Mouse (Mus musculus) heart, embryonic 12.5 days (tissue): ENCODE results near the gene Ptgis. TPM values are rescaled to one million over a fixed set of nuclear protein-coding genes. Genes with fewer than 3 reads are reported as not detected.

ENCODE experiments used
- ATAC-seq: fragments of 200-750 bp; cut with Nextera tagmentation; 2 replicates; pipeline ENCODE4 v1.8.0; 2017; ENCODE audit warnings: moderate TSS enrichment, moderate library complexity; ENCODE audit not compliant: insufficient number of reproducible peaks, low FRiP score
- H3K27ac ChIP-seq: fragments of 300-500 bp; sonication (generic); 2 replicates; pipeline ENCODE4 v1.5.1; 2016; ENCODE audit warnings: mild to moderate bottlenecking, moderate library complexity; ENCODE audit not compliant: poor library complexity, severe bottlenecking
- H3K27me3 ChIP-seq: fragments of 300-500 bp; sonication (generic); replicated peaks from 2 replicates; pipeline ENCODE4 v1.6.1; 2016; ENCODE audit warnings: mild to moderate bottlenecking, moderate library complexity
- H3K36me3 ChIP-seq: fragments of 300-500 bp; sonication (generic); 2 replicates; pipeline ENCODE4 v1.6.1; 2016; ENCODE audit warnings: mild to moderate bottlenecking, moderate library complexity
- H3K4me1 ChIP-seq: fragments of 300-500 bp; sonication (generic); replicated peaks from 2 replicates; pipeline ENCODE4 v1.6.1; 2016; ENCODE audit warnings: mild to moderate bottlenecking
- H3K4me2 ChIP-seq: fragments of 300-500 bp; sonication (generic); 2 replicates; pipeline ENCODE4 v1.6.1; 2016; ENCODE audit warnings: mild to moderate bottlenecking, moderate library complexity
- H3K4me3 ChIP-seq: fragments of 300-500 bp; sonication (generic); 2 replicates; pipeline ENCODE4 v1.5.1; 2016; ENCODE audit warnings: mild to moderate bottlenecking
- H3K9ac ChIP-seq: fragments of 300-500 bp; sonication (generic); 2 replicates; pipeline ENCODE4 v1.6.1; 2016; ENCODE audit warnings: mild to moderate bottlenecking, moderate library complexity
- H3K9me3 ChIP-seq: fragments of 300-500 bp; sonication (generic); replicated peaks from 2 replicates; pipeline ENCODE4 v1.6.1; 2016; ENCODE audit warnings: mild to moderate bottlenecking, moderate library complexity
- WGBS: fragments of 180-500 bp; shearing (Covaris S2); methylation state at CpG from one replicate; pipeline ENCODE4 v1.1.7; 2016; 5-methylcytosine and 5-hydroxymethylcytosine counted together
- polyA plus RNA-seq: library from polyadenylated mRNA; unstranded; fragments of >200 nt; fragmentation: Nextera tagmentation; extraction: Ambion mirVana; gene quantifications from 2 replicates; pipeline ENCODE4 v1.2.1, GENCODE M21; 2016

Ptgis gene
- polyA plus RNA-seq, 1 experiment from 2014 or later = 22.9 TPM

DNA sequence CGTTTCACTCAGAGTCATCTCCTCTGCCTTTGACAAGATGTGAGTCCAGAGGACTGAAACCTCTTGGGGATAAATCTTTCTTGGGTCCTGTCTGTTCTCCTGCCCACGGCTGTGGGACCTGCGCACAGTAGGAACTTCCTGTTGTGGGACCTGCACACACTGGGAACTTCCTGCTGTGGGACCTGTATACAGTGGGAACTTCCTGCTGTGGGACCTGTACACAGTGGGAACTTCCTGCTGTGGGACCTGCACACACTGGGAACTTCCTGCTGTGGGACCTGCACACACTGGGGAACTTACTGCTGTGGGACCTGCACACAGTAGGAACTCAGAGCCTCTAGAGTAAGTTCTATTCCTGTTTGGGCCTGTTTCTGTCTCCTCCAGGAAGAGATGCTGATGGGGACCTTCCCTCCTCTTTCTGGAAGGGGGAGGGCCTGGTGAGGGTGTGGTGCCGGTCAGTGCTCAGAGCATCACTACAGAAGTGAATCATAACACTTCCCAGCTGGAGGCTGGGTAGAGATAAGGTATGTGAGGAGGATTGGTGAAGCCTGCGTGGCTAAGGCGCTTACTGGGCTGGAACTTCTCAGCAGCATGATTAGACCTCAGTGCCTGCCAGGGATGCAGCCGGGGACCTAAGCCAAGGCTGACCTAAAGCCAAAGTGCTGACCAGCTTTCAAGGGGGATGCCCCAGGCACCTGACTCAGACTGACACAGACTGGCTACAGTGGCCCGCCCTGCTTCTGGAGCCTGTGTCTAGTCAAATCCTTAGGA, 22.8 kb upstream of the Ptgis start:
- WGBS = 56% methylated on average over 8 of the region's 8 CpGs
- H3K9me3 ChIP-seq = no peaks in the 10 kb centered on the region
- H3K27me3 ChIP-seq = no peaks in the 10 kb centered on the region
- no peak overlapping the region for H3K4me2 ChIP-seq
- peaks cover 18% of the 10 kb centered on the region for H3K4me1 ChIP-seq
- ATAC-seq = no peak
- no peak overlapping the region for H3K9ac ChIP-seq
- H3K27ac ChIP-seq = peak overlapping the region; percentile 2; the same call in 1 of the 2 replicates
- no peak overlapping the region for H3K4me3 ChIP-seq
- H3K36me3 ChIP-seq = no peaks in the 10 kb centered on the region

DNA sequence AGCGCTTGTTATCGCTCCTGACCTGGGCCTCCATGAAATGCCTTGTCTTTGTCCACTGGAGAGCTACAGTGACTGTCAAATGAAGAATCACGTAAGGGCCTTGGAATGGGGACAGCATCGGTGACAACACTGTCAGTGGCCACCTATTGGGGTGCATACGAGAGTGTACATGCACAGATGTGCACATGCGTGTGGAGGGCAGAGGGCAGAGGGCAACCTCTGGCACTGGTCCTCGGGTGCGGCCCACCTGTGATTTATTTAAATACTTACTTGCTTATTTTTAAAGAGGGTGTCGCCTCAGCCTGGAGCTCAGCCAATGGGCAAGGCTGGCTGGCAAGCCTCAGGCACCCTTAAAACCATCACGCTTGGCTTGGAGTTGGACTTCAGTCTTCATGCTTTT, 22.0 kb upstream of the Ptgis start:
- Histone ChIP-seq H3K4me1 (peaks cover 10% of the 10 kb centered on the region; the same call in 1 of the 2 replicates), H3K4me2 (no peak overlapping the region), H3K9me3 (no peaks in the 10 kb centered on the region), H3K9ac (no peak overlapping the region), H3K36me3 (no peaks in the 10 kb centered on the region), H3K4me3 (no peak overlapping the region), H3K27me3 (no peaks in the 10 kb centered on the region), H3K27ac (no peak overlapping the region)
- ATAC-seq = no peak
- 89% methylated on average over 10 of the region's 10 CpGs for WGBS

DNA sequence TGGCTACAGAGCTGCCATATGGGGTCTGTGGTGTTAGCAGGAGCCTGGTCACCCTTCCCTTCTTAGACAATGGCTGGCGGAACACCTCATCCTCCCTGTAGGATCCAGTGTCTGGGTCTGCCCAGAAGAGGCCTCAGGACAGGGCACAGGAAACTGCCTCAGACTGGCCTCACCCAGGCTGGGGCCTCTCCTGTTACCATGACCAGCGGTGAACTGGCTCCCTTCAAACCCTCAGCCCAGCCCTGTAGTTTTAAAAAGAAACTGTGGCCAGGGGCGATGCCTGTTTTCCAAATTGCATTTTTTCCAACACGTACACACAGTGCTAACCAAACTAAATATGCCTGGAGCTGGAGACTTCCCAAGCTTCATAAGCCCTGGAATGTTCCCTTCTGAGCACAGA, 20.7 kb upstream of the Ptgis start:
- H3K27ac ChIP-seq = no peak overlapping the region
- ATAC-seq = no peak
- no peak overlapping the region for H3K4me3 ChIP-seq
- WGBS = 69% methylated on average over 4 of the region's 4 CpGs
- no peaks in the 10 kb centered on the region for H3K9me3 ChIP-seq
- no peaks in the 10 kb centered on the region for H3K27me3 ChIP-seq
- no peak overlapping the region for H3K9ac ChIP-seq
- H3K4me2 ChIP-seq = no peak overlapping the region
- H3K4me1 ChIP-seq = peaks cover 9% of the 10 kb centered on the region; the same call in 1 of the 2 replicates
- no peaks in the 10 kb centered on the region for H3K36me3 ChIP-seq

DNA sequence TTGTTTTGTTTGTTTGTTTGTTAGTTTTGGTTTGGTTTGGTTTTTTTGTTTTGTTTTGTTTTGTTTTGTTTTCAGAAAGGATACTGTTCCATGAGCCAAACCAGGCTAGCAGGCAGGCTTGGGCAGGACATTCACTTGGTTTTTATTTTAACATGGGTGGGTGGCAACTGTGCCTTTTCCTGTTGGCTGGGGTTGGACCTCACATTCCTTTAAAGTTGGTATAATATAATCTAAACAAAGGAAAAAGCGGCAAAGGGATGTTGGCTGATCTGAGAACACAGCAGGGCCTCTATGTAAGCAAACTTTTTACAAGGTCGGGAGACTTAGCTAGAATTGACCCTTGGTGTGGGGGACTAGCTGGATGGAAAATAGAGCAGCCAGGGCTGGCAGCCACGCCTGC, 17.4 kb upstream of the Ptgis start:
- 51% methylated on average over 3 of the region's 3 CpGs for WGBS
- Histone ChIP-seq H3K36me3 (no peaks in the 10 kb centered on the region), H3K9me3 (no peaks in the 10 kb centered on the region), H3K4me2 (no peak overlapping the region), H3K27me3 (no peaks in the 10 kb centered on the region), H3K9ac (no peak overlapping the region), H3K4me1 (peaks cover 24% of the 10 kb centered on the region), H3K4me3 (no peak overlapping the region), H3K27ac (no peak overlapping the region)
- no peak for ATAC-seq

DNA sequence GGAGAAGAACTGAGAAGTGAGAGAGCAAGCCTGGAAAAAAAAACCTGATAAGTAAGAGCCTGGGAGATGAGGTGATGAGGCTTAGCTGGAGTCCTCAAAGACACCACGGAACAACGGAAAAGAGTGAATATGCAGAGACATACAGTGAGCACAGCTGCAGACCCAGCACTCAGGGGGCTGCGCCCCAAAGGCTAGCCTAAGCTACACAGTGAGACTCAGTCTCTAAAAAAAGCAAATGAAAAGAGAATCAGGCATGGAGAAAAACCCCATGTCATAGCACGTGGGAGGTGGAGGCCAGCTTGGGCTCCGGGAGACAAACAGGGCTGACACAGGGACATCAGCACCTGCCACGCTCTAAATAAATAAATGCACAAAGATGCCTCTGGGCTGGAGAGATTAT, 14.4 kb upstream of the Ptgis start:
- Histone ChIP-seq H3K9me3 (no peaks in the 10 kb centered on the region), H3K36me3 (no peaks in the 10 kb centered on the region), H3K9ac (no peak overlapping the region), H3K27me3 (no peaks in the 10 kb centered on the region), H3K27ac (peak overlapping the region; percentile 57), H3K4me1 (peaks cover 42% of the 10 kb centered on the region), H3K4me3 (no peak overlapping the region), H3K4me2 (no peak overlapping the region)
- whole genome bisulfite sequencing = 41% methylated on average over 6 of the region's 6 CpGs
- no peak for ATAC-seq

DNA sequence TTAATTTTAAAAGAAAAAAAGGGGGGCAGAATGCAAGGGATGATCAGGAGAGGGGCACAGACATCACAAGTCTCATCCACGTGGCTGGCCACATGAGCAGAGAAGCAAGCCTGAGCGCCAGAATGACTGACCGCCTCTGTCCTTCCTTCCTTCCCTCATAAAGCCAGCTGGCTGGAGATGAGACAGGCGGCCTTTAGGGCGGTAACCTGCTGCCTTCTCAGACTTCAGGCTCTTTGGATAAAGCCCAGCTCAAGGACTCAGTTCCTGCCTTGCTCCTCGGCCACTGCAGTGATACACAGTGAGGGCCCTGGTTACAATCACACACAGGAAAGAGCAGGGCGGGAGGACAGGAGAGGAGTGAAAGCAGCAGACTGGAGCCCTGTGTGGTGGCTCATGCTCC, 13.8 kb upstream of the Ptgis start:
- Histone ChIP-seq H3K27ac (peak overlapping the region; percentile 57), H3K36me3 (no peaks in the 10 kb centered on the region), H3K27me3 (no peaks in the 10 kb centered on the region), H3K4me3 (no peak overlapping the region), H3K9me3 (no peaks in the 10 kb centered on the region), H3K4me1 (peaks cover 46% of the 10 kb centered on the region), H3K4me2 (no peak overlapping the region), H3K9ac (no peak overlapping the region)
- WGBS = 34% methylated on average over 7 of the region's 7 CpGs
- ATAC-seq = peak; percentile 79

DNA sequence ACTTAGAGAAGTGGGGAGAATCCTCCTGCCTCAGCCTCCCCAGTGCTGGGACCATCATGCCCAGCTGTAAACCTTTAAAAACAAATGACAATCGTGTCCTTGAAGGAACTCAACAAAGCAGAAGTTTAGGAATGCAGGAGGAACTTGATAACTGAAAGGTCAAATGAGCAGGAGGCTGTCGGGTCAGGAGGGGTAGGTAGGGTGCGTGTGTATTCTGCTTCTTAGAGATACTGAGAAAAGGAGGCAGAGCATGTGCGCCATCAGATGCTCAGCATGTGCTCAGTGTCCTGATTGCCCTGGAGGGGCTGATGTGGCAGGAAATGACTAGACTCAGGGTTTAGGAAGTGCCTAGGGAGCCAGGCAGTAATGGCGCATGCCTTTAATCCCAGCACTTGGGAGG, 13.1 kb upstream of the Ptgis start:
- H3K27ac ChIP-seq = 0 out of 2 replicates have a peak overlapping the region, but pooled peaks have one; percentile 31

DNA sequence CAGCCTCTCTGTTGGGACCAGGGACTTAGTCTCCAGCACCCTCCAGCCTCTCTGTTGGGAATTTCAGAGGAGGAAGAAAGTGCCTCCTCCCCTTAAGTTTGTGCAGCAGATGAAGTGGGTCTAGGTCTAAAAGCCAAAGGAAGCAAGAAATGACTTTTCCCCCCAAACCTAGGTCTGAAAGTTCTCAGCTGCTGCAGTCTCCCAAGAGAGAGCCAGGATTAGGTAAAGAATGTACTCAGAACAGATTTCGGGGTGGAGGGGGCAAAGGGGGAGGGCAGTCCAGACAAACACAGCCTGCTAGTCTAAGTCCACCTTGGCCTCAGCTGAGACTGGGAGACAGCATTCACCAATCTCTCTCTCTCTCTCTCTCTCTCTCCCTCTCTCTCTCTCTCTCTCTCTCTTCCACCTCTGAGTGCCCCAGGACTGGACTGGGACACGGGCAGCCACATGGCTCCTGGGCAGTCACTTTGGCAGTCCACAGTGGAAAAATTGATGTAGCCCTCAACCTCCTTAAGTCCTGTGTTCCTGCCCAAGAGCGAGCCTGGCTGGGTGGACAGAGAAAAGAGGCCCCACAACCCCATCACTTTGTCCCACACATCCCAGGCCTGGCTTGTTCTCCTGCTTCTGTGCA, 11.8 kb upstream of the Ptgis start:
- H3K4me1 ChIP-seq = peaks cover 46% of the 10 kb centered on the region
- no peaks in the 10 kb centered on the region for H3K36me3 ChIP-seq
- H3K4me2 ChIP-seq = no peak overlapping the region
- WGBS = 30% methylated on average over 3 of the region's 3 CpGs
- H3K9me3 ChIP-seq = no peaks in the 10 kb centered on the region
- peak overlapping the region; percentile 36; the same call in 1 of the 2 replicates for H3K27ac ChIP-seq
- ATAC-seq = no peak
- H3K27me3 ChIP-seq = no peaks in the 10 kb centered on the region
- H3K9ac ChIP-seq = no peak overlapping the region
- no peak overlapping the region for H3K4me3 ChIP-seq

More for the DNA sequence above, 13.1 kb upstream of the Ptgis start:
- H3K4me3 ChIP-seq = no peak overlapping the region
- no peak overlapping the region for H3K9ac ChIP-seq
- H3K27me3 ChIP-seq = no peaks in the 10 kb centered on the region
- no peak overlapping the region for H3K4me2 ChIP-seq
- peaks cover 46% of the 10 kb centered on the region for H3K4me1 ChIP-seq
- H3K36me3 ChIP-seq = no peaks in the 10 kb centered on the region
- 61% methylated on average over 5 of the region's 5 CpGs for WGBS
- no peaks in the 10 kb centered on the region for H3K9me3 ChIP-seq
- ATAC-seq = no peak

DNA sequence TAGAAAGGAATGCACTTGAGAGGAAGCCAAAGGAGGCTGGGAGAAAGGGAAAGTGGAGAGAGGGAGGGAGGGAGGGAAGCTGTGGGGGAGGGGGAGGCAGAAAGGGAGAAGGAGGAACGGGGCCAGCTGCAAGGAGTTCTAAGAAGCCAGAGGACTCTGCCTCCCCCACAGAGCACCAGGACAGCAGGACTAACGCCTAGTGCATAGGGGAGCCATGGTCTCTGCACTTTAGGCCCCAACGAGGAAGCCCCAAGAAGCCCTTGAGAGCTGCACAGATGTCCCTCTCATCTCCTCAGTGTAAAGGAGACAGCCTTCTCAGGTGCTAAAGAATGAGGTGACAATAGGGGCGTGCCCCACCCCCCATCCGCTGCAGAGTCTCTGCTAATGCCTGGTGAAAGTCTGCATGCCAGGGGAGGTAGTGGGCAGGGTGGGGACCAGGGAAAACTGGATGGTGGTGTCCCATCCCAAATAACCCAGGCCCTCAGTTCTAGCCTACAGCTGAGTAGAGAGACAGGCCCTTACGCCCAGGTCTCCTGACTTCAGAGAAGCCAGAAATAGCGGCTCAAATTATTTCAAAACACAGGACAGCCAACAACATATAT, 10.4 kb upstream of the Ptgis start:
- peaks cover 46% of the 10 kb centered on the region for H3K4me1 ChIP-seq
- H3K9ac ChIP-seq = 0 out of 2 replicates have a peak overlapping the region, but pooled peaks have one; percentile 15
- no peak overlapping the region for H3K27ac ChIP-seq
- no peaks in the 10 kb centered on the region for H3K27me3 ChIP-seq
- no peak for ATAC-seq
- peak overlapping the region; percentile 19; the same call in 1 of the 2 replicates for H3K4me2 ChIP-seq
- H3K9me3 ChIP-seq = no peaks in the 10 kb centered on the region
- 35% methylated on average over 7 of the region's 7 CpGs for WGBS
- H3K36me3 ChIP-seq = no peaks in the 10 kb centered on the region
- no peak overlapping the region for H3K4me3 ChIP-seq

DNA sequence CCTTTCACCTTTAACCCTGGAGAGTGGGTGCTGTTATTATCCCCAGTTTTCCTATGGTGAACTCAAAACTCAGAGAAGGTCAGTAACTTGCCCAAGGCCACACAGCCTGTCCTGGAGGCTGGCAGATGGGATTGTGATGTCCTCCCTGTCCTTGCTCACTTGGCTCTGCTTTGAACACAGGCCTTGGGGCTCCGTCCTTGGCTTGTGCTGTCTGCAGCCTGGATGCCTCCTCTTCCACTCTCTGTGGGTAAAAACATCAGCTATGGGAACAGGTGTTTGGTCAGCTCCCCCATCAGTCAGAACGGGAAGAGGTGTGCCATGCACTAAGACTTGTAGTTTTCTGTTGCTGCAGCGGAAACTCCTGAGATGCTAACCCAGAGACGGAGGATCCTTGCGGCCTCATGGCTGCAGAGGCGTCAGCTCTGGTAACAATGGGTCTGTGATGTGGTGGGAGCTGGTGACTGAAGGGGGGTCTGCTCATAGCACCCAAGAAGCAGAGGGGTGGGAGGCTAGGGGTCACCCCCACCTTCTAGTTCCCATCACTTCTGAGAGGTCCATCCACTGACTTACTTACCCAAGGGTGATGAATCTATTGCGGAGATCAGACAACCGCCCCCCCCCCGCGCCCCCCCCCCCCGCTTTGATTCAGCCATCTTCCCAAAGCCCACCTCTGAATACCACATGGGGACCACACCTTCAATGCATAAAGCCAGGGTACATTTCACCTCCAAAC, 9.8 kb upstream of the Ptgis start:
- Histone ChIP-seq H3K4me1 (peaks cover 46% of the 10 kb centered on the region), H3K36me3 (no peaks in the 10 kb centered on the region), H3K9me3 (no peaks in the 10 kb centered on the region), H3K9ac (no peak overlapping the region), H3K27me3 (no peaks in the 10 kb centered on the region), H3K4me3 (no peak overlapping the region), H3K27ac (0 out of 2 replicates have a peak overlapping the region, but pooled peaks have one; percentile 10), H3K4me2 (peak overlapping the region; percentile 19; the same call in 1 of the 2 replicates)
- ATAC-seq = no peak
- WGBS = 44% methylated on average over 11 of the region's 11 CpGs

DNA sequence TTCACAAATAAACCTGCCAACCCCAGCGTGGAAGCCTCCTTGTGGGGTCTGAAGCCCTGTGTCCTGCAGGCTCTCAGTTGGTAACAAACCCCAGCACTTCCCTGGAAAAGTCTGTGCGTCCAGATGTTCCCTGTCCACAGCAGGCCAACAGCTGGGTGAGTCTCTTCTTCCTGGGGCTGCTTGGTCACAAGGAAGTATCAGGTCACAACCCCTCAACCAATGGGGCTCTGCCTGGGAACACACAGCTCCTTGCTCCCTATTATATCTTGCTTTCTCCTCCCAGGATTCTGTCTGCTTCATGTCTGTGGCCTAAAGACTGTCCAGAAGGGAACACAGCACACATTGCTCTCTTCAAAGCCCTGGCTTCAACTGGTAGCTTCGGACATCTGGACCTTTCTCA, 9.2 kb upstream of the Ptgis start:
- no peak overlapping the region for H3K4me3 ChIP-seq
- H3K9me3 ChIP-seq = peaks cover 5% of the 10 kb centered on the region; the same call in 1 of the 2 replicates
- peaks cover 41% of the 10 kb centered on the region for H3K4me1 ChIP-seq
- no peak overlapping the region for H3K9ac ChIP-seq
- H3K27me3 ChIP-seq = no peaks in the 10 kb centered on the region
- H3K36me3 ChIP-seq = no peaks in the 10 kb centered on the region
- 59% methylated on average over 3 of the region's 3 CpGs for WGBS
- no peak for ATAC-seq
- no peak overlapping the region for H3K27ac ChIP-seq
- H3K4me2 ChIP-seq = no peak overlapping the region
